Mouse (Mus musculus) gastrocnemius, postnatal 36 days (tissue): ENCODE data around the gene Car7. TPM values are rescaled to one million over a fixed set of nuclear protein-coding genes. Genes with fewer than 3 reads are reported as not detected.
"Not testable (repeated sequence)": the region's sequence is repeated elsewhere in the genome, so short reads cannot be mapped to it uniquely, and the experiment has no call there.

Experiments
- DNase-seq, 2 experiments: peaks; one replicate each; pipeline ENCODE4 v3.0.0; 2022
- intact Hi-C: fragments of 180-260 bp; cut with DNase I; formaldehyde crosslinking; loops from one replicate; pipeline ENCODE4 v1.15.1; 2025
- total RNA-seq, 2 experiments: library from RNA; stranded (reverse); gene quantifications; 2 replicates each; pipeline ENCODE4 v1.2.3; 2021

The Car7 gene
- total RNA-seq, 2 experiments from 2014 or later = 0.25 to 0.61 TPM

- peak; percentile 75 to 79 for DNase-seq
- intact Hi-C loops = no loop called here
Observed at GRCm38 (mm10) chr8:104564633-104565456, 30.4 kb downstream of the Car7 start.

DNA sequence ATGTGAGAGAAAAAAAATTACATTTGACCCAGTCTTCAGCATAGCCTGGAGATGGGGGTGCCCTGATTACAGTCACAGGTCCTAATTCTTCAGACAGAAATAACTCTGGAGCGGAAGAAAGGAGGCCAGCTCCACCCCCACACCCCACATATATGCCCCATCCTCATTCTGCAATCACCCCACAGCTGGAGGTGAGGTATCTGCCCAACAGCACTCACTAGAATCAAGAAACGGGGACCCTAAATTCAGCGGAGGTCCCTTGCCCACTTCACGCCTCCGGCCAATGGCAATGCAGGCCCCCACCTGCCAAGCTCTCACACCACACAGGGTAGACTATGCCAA lies 30.9 kb downstream of the Car7 start:
- DNase-seq = no peak
- intact Hi-C loops = no loop called here

DNA sequence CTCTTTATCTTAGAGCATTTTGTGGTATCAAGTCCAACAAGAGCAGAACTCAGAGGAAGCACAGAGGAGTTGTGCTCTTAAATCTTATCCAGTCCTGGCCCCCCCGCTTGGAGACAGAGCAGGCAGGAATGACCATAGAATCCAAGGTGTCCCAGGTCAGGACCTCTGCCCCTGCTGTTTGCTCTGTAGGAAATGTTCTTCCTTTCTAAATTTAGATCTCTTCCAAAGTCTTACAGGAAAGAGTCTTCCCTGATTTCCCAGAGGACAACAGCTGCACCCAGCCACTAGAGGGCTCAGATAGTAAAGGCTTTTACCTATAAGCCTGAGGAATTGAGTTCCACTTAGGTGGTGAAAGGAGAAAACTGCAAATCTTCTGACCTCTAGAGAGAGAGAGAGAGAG lies 35.1 kb downstream of the Car7 start:
- intact Hi-C loops = no loop called here
- DNase-seq = no peak

- intact Hi-C loops = loop anchor here (2.0 to 5.0 kb wide), 2 partner anchors 128 to 226 kb away; partner anchors contain the start of gene Dync1li2
Observed at GRCm38 (mm10) chr8:104570436-104571343, 36.2 kb downstream of the Car7 start.

DNA sequence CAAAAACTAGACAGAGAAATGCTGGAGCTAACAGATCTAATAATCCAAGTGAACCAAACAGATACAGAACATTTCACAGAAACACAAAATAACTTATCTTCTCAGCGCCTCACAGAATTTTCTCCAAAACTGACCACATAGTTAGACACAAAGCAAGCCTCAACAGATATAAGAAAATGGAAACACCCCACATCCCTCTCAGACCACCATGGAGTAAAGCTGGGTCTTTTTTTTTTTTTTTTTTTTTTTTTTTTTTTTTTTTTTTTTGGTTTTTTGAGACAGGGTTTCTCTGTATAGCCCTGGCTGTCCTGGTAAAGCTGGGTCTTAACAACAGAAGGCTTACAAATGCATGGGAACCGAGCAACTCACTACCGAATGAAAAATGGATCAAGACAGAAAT lies 42.3 kb downstream of the Car7 start:
- no peak for DNase-seq
- intact Hi-C loops = no loop called here

More at GRCm38 (mm10) chr8:104570436-104571343, 36.2 kb downstream of the Car7 start:
- DNase-seq = peak; percentile 79 to 83

- DNase-seq, intact Hi-C loops: not testable (repeated sequence)
Observed at GRCm38 (mm10) chr8:104577606-104578005, 43.1 kb downstream of the Car7 start.

DNA sequence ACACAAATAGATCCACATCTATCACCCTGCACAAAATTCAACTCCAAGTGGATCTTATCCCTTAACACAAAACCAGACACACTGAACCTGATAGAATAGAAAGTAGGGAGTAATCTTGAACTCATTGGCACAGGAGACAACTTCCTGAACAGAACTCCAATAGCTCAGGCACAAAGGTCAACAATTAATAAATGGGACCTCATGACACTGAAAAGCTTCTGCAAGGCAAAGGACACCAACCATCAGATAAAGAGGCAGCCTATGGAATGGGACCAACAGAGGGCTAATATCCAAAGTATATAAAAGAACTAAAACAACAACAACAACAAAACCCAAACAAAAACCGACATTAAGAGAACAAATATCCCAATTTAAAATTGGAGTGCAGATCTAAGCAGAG lies 50.0 kb downstream of the Car7 start:
- DNase-seq = no peak
- intact Hi-C loops = no loop called here

DNA sequence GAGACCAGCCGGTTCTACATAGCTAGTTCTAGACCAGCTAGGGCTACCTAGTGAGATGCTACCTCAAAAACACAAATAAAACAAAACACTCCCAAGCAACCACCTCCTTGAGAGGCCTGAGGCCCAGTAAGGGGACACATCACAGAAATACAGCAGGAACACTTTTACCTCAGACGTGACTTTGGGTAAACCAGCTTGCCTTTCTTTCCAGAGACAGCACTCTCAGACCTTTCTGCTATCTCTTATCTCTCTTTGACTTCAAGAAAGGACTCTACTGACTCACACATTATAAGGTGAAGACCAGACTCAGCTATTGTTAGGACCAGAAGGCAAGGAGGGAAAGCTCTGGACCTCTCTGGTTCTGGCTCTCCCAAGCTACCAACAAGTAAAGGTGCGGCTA lies 55.8 kb downstream of the Car7 start:
- no peak for DNase-seq
- intact Hi-C loops = no loop called here

DNA sequence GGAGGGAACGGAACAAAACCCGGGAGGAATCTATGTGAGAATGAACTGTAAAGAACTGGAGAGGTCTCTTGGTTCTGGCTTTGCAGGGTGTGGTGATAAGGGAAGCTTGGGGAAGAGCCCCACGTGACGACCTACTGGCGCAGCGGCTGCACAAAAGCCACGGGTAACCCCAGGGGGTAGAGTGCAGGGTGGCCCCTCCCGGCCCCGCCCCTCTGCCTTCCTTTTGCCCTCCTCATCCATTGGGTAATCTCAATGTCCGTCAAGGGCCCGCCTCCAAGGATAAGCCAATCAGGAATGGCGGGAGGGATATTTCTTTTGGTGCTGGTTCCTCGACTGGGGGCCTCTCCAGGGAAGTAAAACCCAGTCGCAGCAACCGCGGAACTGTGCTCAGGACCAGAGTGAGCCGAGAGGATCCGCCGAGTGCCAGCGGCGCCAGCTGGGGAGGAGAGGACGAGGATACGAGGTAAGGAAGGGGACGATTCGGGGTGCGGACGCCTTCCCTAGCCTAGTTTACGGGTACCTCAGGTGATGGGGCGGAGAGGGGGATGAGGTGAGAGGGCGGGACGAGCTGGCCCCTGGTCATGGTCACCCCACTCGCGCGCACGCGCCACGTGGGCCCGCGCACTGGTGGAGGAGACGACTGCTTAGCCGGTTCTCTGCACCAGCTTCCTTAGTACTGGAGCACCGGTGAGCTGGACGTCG lies 56.8 kb downstream of the Car7 start, which contains the start of gene Pdp2:
Gene Pdp2, plus strand, starts transcription at position 319 of the 702 bp plus-strand sequence.
- intact Hi-C loops = no loop called here
- DNase-seq = peak; percentile 80 to 85

DNA sequence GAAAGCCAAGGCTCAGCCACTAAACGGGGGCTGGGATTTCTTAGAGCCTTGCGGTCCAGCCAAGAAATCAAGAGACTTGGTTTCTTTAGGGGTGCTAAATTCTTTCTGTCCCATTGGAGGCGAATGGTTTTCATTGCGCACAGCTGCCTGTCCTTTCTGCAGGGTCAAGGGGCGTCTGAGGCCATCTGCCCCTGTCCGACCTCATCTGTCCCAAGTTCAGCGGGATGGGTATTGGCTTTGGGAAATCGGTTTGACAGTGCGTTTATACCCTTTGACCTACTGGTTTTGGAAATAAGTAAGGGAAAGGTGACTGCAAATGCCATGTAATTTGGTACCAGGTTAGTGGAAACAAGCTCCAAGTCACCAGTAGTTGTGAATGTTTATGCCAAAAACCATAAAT lies 57.4 kb downstream of the Car7 start:
- intact Hi-C loops = no loop called here
- no peak for DNase-seq

DNA sequence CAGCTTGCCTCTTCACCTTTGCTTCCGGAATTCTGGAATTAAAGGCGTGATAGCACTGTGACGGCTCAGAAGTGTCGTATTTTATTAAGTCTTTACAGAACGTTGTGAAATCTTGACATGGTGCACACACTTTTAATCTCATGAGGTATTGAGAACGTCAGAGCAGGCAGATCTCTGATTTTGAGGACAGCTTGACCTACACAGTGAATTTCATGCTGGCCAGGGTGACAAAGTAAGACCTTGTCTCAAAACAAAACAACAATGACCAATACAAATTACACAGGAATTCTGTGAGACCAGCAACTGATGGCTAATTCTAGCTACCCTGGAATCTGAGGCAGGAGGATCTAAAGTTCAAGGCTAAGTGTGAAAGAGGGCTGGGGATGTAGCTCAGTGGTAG lies 58.1 kb downstream of the Car7 start:
- no peak for DNase-seq
- intact Hi-C loops = no loop called here

- no peak for DNase-seq
- intact Hi-C loops = no loop called here
Observed at GRCm38 (mm10) chr8:104593536-104594325, 59.2 kb downstream of the Car7 start.

DNA sequence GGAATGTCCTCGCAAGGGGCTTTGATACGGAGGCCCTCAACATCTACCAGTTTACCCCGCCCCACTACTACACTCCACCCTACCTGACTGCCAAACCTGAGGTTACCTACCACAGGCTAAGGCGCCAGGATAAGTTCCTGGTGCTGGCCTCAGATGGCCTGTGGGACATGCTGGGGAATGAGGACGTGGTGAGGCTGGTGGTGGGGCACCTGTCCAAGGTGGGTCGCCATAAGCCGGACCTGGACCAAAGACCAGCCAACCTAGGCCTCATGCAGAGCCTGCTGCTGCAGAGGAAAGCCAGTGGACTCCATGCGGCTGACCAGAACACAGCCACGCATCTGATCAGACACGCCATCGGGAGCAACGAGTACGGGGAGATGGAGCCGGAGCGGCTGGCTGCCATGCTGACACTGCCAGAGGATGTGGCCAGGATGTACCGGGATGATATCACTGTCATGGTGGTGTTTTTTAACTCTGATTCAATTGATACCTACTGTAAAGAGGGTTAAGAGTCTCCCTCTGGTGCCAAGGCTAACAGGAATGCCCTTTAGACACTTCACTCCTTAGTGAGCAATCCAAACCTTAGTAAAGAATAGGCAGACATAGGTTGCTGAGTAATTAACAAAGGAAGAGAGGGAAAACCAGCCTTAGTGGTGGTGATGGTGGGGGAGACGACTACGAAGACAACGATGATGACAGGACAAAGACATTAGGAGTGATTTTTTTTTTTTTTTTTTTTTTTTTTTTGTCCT lies 60.3 kb downstream of the Car7 start:
- DNase-seq = no peak
- intact Hi-C loops = no loop called here

GRCm38 (mm10) chr8:104595773-104596536 lies 61.5 kb downstream of the Car7 start:
- no peak for DNase-seq
- intact Hi-C loops = no loop called here

DNA sequence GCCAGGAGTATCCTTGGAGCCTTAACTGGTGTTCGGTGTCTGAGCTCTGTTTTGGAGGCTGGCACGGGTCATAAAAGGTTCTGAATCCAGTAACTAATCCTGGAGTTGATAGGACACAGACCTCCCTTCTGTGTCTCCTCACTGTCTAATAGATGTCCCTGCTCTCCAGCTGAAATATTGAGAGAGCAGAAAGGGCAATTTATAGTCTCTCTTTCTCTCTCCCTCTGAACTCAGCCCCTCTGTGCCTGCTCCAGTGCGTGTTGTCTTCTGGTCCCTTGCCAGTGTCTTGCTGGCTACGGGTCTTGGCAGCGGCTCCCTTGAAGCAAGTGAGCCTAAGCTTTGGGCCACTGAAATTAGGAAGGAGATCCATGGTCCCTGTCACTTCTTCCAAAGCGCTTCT lies 63.2 kb downstream of the Car7 start:
- intact Hi-C loops = no loop called here
- DNase-seq = no peak

DNA sequence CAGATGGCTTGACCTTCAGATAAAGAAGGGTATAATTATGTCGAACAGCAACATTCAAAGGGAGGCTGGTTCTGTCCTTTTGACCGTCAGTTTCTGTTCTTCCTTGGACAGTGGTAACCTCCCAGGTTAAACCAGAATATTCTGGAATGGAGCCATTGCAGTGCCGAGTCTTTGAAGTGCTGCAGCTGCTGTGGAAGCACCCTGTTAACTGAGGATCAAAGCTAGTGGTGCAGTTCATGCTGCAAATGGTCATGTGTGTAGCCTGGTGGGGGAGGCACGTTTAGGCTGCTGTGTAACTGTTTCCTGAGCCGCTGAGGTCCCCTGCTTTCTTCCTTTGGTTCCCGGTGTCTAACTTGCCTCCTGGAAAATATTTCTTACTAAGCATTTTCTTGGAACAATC lies 64.0 kb downstream of the Car7 start:
- intact Hi-C loops = no loop called here
- no peak for DNase-seq
